Mouse (Mus musculus): ENCODE measurements around the gene Gm37419. TPM values are rescaled to one million over a fixed set of nuclear protein-coding genes. Genes with fewer than 3 reads are reported as not detected.

Gene Gm37419
- polyA plus RNA-seq, 1 experiment from 2014 or later, result not detected

DNA sequence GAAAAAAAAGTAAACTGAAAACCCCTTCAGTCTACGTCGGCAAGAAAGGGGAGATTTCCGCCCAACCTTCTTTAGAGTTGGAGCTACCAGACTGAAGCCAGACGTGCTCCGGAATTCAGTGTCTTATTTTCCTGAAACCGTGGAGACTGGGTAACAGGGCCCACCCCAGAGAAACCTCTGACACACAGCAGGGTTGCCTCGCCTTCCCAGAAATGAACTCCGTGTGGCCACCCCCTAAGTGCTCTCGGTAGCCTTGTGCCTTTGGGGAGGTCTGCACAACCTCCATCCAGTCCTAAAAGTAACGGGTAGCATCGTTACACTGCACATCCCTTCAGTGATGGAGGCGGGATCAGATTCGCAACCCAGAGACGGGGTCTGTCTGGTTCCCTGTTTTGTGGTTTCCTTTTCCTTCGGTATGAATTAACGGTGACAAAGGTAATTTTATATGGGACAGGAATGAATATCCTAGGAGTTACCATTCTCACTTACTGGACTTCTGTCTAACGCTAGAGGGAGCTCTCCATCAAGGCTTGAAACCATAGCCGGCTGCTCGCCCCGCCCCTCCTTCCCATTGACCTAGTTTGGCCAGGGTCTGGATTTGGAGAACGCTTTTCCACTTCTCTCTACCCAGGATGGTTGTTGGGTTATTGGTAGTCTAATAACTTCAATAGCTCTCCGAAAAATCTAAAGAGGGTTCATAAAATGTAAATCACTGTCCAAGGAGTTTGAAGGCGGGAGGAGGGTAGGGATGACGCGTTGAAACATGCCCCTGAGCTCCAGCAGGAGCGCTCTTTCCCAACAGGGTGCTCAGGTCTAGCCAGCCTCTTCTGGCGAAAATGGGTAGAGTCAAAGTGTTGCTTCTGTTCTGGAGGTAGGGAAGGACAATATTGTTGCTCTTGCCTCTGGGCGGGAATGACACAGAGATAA is 6.1 kb upstream of the Gm37419 start:
- H3K9ac ChIP-seq, result peak overlapping the region; percentile 58; the same call in 1 of the 2 replicates
- 2% methylated on average over 28 of the region's 28 CpGs for WGBS
- H3K4me1 ChIP-seq, result peaks cover 59% of the 10 kb centered on the region
- no peaks in the 10 kb centered on the region for H3K9me3 ChIP-seq (replicated peaks)
- peak overlapping the region; percentile 41 for H3K4me3 ChIP-seq
- peak overlapping the region; percentile 88 for H3K4me2 ChIP-seq
- H3K27ac ChIP-seq, result no peak overlapping the region
- H3K36me3 ChIP-seq (ENCODE audit: poor library complexity, severe bottlenecking), result no peaks in the 10 kb centered on the region
- H3K27me3 ChIP-seq, result peaks cover 61% of the 10 kb centered on the region
- ATAC-seq, result peak; percentile 75

DNA sequence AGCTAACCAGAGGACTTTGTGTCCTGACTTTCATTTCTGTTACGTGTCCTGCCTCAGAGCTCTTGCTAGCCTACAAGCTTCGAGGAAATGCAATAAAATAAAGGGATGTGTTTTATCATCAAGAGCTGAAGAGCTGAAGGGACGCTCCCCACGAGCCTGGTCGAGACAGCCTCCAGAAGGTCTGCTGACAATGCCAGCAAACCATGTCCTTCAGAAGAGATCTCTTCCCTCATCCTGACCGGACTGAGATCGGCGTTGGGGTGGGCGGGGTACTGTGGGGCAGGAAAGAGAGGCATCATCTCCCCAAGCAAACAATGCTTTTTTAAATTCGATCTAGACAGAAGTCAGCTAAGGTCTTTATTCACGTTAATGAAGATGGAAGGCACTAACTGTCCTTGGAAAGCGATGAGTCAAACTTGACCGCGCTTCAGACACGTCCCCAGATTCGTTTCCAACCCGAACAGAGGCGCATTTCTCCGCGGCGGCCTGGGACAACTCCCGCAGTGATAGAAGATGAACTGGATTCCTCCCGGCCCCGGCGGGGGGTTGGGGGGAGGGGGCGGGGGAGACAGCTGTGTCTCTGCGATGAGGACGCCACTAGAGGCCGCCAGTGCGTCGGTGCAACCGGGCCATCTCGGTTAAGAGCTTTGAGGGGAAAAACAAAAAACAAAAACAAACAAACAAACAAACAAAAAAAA is 5.2 kb upstream of the Gm37419 start:
- Histone ChIP-seq H3K9ac (peak overlapping the region; percentile 43), H3K9me3 (replicated peaks) (no peaks in the 10 kb centered on the region), H3K36me3 (ENCODE audit: poor library complexity, severe bottlenecking) (no peaks in the 10 kb centered on the region), H3K27ac (peak overlapping the region; percentile 40; the same call in 1 of the 2 replicates), H3K4me3 (peak overlapping the region; percentile 41), H3K27me3 (peaks cover 61% of the 10 kb centered on the region), H3K4me2 (peak overlapping the region; percentile 88), H3K4me1 (peaks cover 59% of the 10 kb centered on the region)
- WGBS, result under 1% methylated on average over 33 of the region's 33 CpGs
- ATAC-seq, result no peak

DNA sequence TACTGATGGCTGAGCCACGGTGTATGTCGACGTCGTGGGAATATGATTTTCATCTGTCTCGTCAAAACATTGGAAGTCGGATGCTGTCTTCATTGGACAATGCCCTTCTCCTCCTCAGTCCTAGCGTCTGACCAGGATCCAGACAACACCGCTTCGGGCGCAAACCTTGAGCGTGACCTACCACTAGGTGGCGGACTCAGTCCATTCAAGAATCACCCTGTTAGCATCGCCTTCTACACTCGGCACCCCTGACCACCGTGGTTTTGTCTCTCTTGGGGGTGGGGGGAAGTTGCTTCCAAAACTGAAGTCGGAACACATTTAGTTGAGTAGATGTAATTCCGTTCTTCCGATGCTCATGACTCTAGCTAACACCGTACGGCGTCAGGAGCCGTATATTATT is 4.1 kb upstream of the Gm37419 start:
- Histone ChIP-seq H3K9me3 (replicated peaks) (no peaks in the 10 kb centered on the region), H3K27me3 (peaks cover 57% of the 10 kb centered on the region), H3K36me3 (ENCODE audit: poor library complexity, severe bottlenecking) (no peaks in the 10 kb centered on the region), H3K4me2 (peak overlapping the region; percentile 88), H3K9ac (peak overlapping the region; percentile 58; the same call in 1 of the 2 replicates), H3K27ac (no peak overlapping the region), H3K4me3 (peak overlapping the region; percentile 41), H3K4me1 (peaks cover 59% of the 10 kb centered on the region)
- peak; percentile 44 for ATAC-seq
- WGBS, result 1% methylated on average over 22 of the region's 22 CpGs

DNA sequence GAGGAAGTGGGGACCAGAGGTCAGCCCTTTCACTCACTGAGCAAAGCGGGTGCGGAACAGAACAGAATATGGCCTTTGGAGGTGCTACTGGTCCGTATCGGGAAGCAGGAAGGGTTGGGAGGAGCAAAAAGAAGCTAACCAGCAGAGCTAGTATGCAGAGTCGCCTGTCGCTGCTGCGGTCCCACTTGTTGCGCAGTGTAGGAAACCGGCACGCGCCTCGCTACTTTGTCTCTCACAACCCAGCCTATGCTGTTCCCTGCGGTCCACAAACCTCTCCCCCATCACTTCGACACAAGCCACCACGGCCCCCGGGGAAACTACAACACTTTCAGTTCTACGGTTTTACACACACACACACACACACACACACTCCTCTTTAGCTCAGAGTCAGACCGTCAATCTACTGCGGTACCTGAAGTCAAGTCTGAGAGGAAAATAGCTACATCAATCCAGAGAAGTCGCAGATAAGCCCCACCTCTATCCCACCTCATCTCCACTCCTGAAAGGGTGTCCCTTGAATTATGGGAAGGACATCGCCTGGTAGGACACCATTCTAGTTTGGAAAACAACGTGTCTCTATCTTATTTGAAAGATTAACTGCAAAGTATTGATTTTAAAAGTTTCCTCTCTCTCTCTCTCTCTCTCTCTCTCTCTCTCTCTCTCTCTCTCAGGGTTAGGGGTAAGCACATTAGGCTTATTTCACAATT is 3.4 kb upstream of the Gm37419 start:
- WGBS, result 0% methylated on average over 22 of the region's 22 CpGs
- H3K4me2 ChIP-seq, result peak overlapping the region; percentile 88

DNA sequence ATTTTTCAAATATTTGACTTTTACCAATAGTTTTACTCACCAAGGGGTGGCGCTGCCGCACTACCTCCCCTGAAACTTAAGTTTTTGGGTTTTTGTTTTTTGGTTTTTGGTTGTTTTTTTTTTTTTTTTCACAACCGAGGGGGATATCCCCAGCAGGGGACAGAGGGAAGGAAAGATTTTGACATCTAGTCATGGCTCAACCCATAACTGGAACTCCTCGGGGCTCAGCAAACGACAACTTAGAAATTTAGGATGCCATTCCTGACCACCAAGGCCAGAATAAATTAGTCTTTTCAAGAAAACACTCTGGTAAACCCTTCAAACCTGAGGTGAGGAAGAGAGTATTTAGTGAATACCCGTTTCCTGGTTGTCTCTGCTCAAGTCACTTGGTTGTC is 2.8 kb upstream of the Gm37419 start:
- Histone ChIP-seq H3K27ac (no peak overlapping the region), H3K4me1 (peaks cover 69% of the 10 kb centered on the region), H3K9me3 (replicated peaks) (no peaks in the 10 kb centered on the region), H3K27me3 (peaks cover 44% of the 10 kb centered on the region), H3K4me2 (peak overlapping the region; percentile 88), H3K4me3 (peak overlapping the region; percentile 41; the same call in 1 of the 2 replicates), H3K36me3 (ENCODE audit: poor library complexity, severe bottlenecking) (no peaks in the 10 kb centered on the region), H3K9ac (no peak overlapping the region)
- ATAC-seq, result no peak
- WGBS, result 2% methylated on average over 6 of the region's 6 CpGs

More for the DNA sequence above, 3.4 kb upstream of the Gm37419 start:
- no peak for ATAC-seq
- Histone ChIP-seq H3K4me3 (peak overlapping the region; percentile 41), H3K36me3 (ENCODE audit: poor library complexity, severe bottlenecking) (no peaks in the 10 kb centered on the region), H3K27ac (no peak overlapping the region), H3K9me3 (replicated peaks) (no peaks in the 10 kb centered on the region), H3K9ac (peak overlapping the region; percentile 58), H3K27me3 (peaks cover 50% of the 10 kb centered on the region), H3K4me1 (peaks cover 63% of the 10 kb centered on the region)

DNA sequence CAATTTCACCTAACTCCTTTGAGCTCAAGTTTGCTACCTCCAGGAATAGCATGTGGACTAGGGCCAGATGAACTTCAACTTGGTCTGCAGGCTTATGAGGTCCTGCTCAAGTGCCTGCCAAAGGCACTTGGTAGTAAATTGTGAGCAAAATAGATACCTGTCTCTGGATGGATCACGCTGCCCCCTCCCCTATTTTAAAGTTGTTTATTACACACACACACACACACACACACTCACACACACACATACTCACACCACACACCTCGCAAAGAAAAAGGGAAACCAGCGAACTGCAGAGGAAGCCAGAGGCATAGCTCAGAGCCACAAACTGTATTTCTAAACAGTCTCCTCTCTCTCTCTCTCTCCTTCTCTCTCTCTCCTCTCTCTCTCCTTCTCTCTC is 2.1 kb upstream of the Gm37419 start:
- Histone ChIP-seq H3K4me2 (peak overlapping the region; percentile 88), H3K4me3 (peak overlapping the region; percentile 74), H3K27ac (no peak overlapping the region), H3K9me3 (replicated peaks) (no peaks in the 10 kb centered on the region), H3K9ac (peak overlapping the region; percentile 91), H3K4me1 (peaks cover 67% of the 10 kb centered on the region), H3K36me3 (ENCODE audit: poor library complexity, severe bottlenecking) (no peaks in the 10 kb centered on the region), H3K27me3 (peaks cover 38% of the 10 kb centered on the region)
- no peak for ATAC-seq
- 7% methylated on average over 3 of the region's 3 CpGs for WGBS

DNA sequence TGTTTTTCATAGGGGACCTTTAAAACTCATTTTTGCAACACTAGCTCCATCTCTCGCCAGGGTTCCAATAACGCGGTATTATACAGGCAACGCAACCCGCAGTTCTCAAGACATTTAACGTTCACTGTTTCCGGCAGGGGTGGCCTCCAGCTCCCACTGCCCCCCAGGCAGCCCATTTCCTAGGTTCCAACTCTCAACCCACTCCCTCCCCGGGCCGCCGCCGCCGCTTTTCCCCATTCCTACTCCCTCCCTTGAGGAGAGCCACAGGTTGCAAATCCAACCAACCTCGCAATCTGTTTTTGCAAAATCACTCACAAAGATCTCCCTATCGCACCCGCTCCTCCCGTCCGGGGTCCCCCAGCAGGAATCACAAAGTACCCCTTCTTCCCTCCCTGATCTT is 1.4 kb upstream of the Gm37419 start:
- Histone ChIP-seq H3K4me3 (peak overlapping the region; percentile 74), H3K27me3 (peaks cover 31% of the 10 kb centered on the region), H3K36me3 (ENCODE audit: poor library complexity, severe bottlenecking) (no peaks in the 10 kb centered on the region), H3K27ac (peak overlapping the region; percentile 98), H3K9ac (peak overlapping the region; percentile 91), H3K4me1 (peaks cover 66% of the 10 kb centered on the region), H3K9me3 (replicated peaks) (no peaks in the 10 kb centered on the region), H3K4me2 (peak overlapping the region; percentile 88)
- no peak for ATAC-seq
- under 1% methylated on average over 17 of the region's 17 CpGs for WGBS

DNA sequence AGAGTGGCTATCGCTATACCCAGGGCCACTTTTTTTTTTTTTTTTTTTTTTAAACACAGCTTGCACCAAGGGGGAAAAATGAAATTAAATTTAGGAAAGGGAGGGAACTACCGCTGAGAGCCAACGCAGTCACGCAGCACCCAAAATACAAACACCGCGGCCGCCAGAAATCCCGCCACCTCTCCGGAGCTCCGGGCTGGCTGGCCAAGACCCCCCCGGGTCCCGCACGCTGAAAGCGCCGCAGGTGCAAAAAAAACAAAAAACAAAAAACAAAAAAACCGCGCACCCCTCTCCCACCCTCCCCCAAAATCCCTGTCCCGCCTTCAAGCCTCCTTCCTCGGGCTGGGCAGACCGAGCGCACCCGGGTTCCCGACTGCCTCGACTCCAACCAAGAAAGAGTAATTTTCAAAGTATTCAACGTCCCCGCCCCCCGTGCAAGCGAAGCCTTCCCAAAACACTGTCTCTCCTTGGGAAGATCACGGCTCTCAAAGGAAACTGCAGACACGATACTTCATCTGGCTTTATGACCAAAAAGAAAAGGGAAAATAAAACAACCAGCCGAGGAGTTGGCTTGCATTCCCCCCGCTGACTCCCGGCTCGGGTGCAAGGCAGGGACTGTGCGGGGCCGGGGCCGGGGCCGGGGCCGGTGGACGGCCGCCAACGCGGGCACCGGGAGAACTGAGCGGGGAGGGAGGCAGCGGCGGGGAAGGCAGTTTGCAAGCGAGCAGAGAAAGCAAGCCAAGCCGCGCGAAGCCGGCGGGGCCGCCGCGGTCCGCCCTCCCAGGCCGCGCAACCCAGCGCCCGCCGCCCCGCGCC is 733 bp upstream of the Gm37419 start:
- peaks cover 59% of the 10 kb centered on the region for H3K4me1 ChIP-seq
- H3K4me2 ChIP-seq, result peak overlapping the region; percentile 88
- WGBS, result under 1% methylated on average over 64 of the region's 64 CpGs
- H3K36me3 ChIP-seq (ENCODE audit: poor library complexity, severe bottlenecking), result no peaks in the 10 kb centered on the region
- peak overlapping the region; percentile 98 for H3K27ac ChIP-seq
- peaks cover 28% of the 10 kb centered on the region for H3K27me3 ChIP-seq
- 0 out of 2 replicates have a peak, but pooled peaks have one; percentile 5 for ATAC-seq
- peak overlapping the region; percentile 74 for H3K4me3 ChIP-seq
- H3K9ac ChIP-seq, result peak overlapping the region; percentile 91
- H3K9me3 ChIP-seq (replicated peaks), result no peaks in the 10 kb centered on the region

DNA sequence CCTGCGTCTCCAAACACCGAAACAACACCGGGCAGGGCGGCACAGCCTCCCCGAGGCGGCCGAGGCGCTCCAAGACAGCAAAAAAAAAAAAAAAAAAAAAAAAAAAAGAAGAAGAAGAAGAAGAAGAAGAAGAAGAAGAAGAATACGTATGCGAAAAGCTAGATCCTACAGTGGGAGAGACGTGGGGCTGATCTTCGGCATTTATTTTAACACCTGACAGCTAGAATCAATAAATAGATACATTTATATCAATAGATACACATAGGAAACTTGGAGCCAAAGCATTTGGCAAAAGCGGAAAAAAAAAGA is 171 bp upstream of the Gm37419 start:
- H3K4me1 ChIP-seq, result peaks cover 54% of the 10 kb centered on the region
- H3K9me3 ChIP-seq (replicated peaks), result no peaks in the 10 kb centered on the region
- peak overlapping the region; percentile 98 for H3K27ac ChIP-seq
- ATAC-seq, result no peak
- WGBS, result 0% methylated on average over 12 of the region's 13 CpGs
- peak overlapping the region; percentile 91 for H3K9ac ChIP-seq
- H3K36me3 ChIP-seq (ENCODE audit: poor library complexity, severe bottlenecking), result no peaks in the 10 kb centered on the region
- H3K4me3 ChIP-seq, result peak overlapping the region; percentile 74
- H3K4me2 ChIP-seq, result peak overlapping the region; percentile 88
- peaks cover 28% of the 10 kb centered on the region for H3K27me3 ChIP-seq

DNA sequence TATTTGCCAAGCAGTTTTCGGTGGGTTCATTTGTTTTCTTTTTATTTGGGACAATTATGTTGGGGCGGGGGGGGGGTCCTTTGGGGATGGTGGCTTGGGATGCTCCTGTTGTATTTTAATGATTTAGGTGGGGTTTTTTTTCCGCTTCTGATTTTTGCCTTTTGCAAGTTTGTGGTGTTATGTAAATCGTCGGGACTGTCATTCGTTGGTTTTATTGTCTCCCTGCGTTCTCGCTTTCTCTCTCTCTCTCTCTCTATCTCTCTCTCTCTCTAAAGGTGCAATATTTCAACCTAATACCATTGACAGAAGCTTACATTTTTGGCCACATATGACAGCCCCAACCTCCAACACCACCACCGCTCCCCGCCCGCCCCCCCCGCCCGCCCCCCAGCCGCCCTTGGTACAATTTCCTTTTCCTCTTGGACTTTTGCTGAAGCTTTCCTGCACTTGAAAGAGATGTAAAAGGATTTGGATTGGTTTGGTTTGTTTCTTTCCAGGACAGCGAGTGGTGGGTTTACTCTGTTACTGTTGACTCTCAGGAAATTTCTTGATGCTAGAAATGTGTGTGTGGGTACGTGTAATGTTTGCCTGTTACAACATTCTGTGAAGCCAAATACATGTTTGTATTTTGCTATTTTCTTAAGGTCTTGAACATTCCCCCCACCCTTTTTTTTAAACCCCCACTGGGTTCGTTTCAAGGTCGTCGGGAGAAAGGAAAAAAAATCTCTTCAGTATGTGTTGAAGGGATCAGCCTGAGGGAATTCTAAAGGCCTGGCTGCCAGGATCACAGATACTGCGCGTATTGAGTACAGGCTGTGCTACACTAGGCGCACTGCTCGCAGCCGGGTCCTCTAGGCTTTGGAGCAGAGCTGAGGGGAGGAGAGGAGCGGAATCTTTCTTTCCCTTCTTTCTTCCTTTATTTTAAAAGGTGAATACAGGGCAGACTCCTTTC is 1.2 kb downstream of the Gm37419 start:
- no peaks in the 10 kb centered on the region for H3K36me3 ChIP-seq (ENCODE audit: poor library complexity, severe bottlenecking)
- H3K4me2 ChIP-seq, result peak overlapping the region; percentile 88
- H3K9ac ChIP-seq, result peak overlapping the region; percentile 91
- H3K27me3 ChIP-seq, result peaks cover 22% of the 10 kb centered on the region
- peak; percentile 55 for ATAC-seq
- under 1% methylated on average over 22 of the region's 25 CpGs for WGBS
- H3K27ac ChIP-seq, result peak overlapping the region; percentile 98
- peaks cover 44% of the 10 kb centered on the region for H3K4me1 ChIP-seq
- no peaks in the 10 kb centered on the region for H3K9me3 ChIP-seq (replicated peaks)
- peak overlapping the region; percentile 74 for H3K4me3 ChIP-seq

All from forebrain, embryonic 13.5 days (tissue).